Mouse (Mus musculus) bone marrow macrophage, adult 2 months (primary cell): ENCODE measurements around the gene Rbms3.

Experiments used
- CTCF ChIP-seq: IDR thresholded peaks from 2 replicates; pipeline ENCODE4 v1.5.1; 2012; ENCODE audit warnings: low read depth, mild to moderate bottlenecking, low read length, moderate library complexity
- POLR2A ChIP-seq: IDR thresholded peaks from 2 replicates; pipeline ENCODE4 v1.6.1; 2012; ENCODE audit warnings: mild to moderate bottlenecking, low read depth, low read length, borderline replicate concordance

- no peak for TF ChIP-seq CTCF
- TF ChIP-seq POLR2A, result no peak
Measured at GRCm38 (mm10) chr9:117243365-117243764, 386.3 kb downstream of the Rbms3 start.
